Mouse (Mus musculus) Patski (cell line): ENCODE measurements around the gene Cbx8. TPM values are rescaled to one million over a fixed set of nuclear protein-coding genes. Genes with fewer than 3 reads are reported as not detected.

ENCODE experiments used
- ATAC-seq: fragments of 100-300 bp; one replicate; pipeline ENCODE4 v1.8.0; 2021
- CTCF ChIA-PET: fragments of 350-600 bp; sonication (Branson Sonifier 250); formaldehyde crosslinking; loops from one replicate; lab custom pipeline; 2022; ENCODE audit warnings: inconsistent platforms; lab: Charles Lee
- POLR2A ChIA-PET: fragments of 350-600 bp; sonication (Branson Sonifier 250); formaldehyde crosslinking; loops from one replicate; lab custom pipeline; 2022; ENCODE audit warnings: antibody characterized with exemption, inconsistent platforms; lab: Charles Lee
- DNase-seq: peaks from one replicate; pipeline ENCODE4 v3.0.0-alpha.2; 2011; ENCODE audit warnings: low read depth, low spot score
- H3K27me3 ChIP-seq: fragments of 371-371 bp; one replicate; pipeline ENCODE4 v1.5.1; 2021
- CTCF ChIP-seq: fragments of 100-300 bp; IDR thresholded peaks from one replicate; pipeline ENCODE4 v1.5.1; 2021
- in situ Hi-C: fragments of 300-500 bp; cut with MboI; formaldehyde crosslinking; loops from 3 replicates; pipeline ENCODE4 v1.11.1; 2018; ENCODE audit warnings: low pct_unique_long_range_greater_than_20kb, mixed read lengths
- polyA plus RNA-seq: library from polyadenylated mRNA; unstranded; gene quantifications from one replicate; pipeline ENCODE4 v1.2.3, GENCODE M21; 2021

Gene Cbx8
- polyA plus RNA-seq, 1 experiment from 2014 or later = 14.6 TPM

DNA sequence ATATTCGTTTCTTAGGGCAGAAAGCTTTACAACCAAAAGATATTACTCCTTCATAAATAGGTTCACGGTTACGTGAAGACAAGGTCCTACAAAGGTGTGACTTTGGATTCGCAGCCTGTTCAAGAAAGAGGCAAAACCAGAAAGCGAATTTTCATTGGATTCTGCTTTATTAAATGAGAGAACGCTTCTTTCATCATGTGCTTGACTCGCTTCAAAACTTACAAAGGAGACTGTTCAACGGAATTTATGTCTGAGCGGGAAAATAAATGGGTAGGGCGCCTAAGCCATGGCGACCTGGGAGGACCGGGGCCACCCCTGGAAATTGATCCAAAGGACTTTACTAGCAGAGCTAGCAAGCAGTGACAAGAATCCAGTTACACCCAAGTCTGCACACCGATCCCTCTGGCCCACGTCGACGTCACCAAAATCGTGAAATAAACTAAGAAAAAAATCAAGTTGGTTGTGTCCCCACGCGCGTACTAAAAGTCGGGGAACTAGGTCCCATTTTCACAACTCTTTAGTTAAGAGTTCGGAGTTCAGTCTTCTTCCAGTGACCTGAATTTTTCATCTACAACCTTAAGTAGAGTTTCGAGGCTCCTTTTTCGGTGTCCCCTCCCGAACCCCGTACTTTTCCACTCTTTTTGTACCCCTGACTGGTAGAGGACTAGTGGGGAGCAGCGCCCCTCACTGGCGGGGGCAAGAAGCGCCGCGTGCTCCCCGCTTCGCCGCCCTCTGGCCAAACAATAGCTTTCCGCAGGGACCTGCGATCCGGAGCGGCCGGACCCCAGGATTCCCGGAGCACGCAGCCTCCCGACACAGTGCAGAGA lies 18.5 kb downstream of the Cbx8 start:
- no peak for TF ChIP-seq CTCF
- DNase-seq = no peak
- H3K27me3 ChIP-seq = peaks cover 4% of the 10 kb centered on the region
- ATAC-seq = no peak
- in situ Hi-C loops = no loop called here
- ChIA-PET CTCF (interaction anchor here (0.9 kb wide), 1 partner anchor 17 kb away, joined by 3 read pairs; no protein-coding TSS in a partner anchor), POLR2A (interaction anchor here (1.4 kb wide), 1 partner anchor 19 kb away, joined by 5 read pairs; the partner anchor contains the start of gene Cbx8)

DNA sequence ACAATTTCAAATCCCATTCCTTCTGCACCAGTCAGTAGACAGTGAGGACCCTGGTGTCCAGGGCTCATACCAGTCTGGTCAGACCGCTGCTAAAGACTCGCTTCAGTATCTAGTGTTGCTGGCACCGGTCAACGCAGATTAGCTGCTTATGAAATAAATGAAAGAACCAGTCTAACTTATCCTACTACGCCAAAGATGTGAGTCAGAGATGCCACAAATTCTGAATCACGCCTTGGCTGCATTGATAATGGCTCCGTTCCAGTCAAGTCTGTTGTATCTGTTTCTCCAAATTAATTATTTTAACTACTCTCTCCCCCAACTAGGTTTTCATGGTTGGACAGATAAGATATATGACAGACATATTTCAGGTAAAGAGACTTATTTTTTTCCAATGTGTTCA lies 19.6 kb downstream of the Cbx8 start:
- ATAC-seq (no peak), DNase-seq (no peak)
- no peak for TF ChIP-seq CTCF
- CTCF ChIA-PET = no interaction called here
- in situ Hi-C loops = no loop called here
- POLR2A ChIA-PET = no interaction called here
- H3K27me3 ChIP-seq = peaks cover 4% of the 10 kb centered on the region

DNA sequence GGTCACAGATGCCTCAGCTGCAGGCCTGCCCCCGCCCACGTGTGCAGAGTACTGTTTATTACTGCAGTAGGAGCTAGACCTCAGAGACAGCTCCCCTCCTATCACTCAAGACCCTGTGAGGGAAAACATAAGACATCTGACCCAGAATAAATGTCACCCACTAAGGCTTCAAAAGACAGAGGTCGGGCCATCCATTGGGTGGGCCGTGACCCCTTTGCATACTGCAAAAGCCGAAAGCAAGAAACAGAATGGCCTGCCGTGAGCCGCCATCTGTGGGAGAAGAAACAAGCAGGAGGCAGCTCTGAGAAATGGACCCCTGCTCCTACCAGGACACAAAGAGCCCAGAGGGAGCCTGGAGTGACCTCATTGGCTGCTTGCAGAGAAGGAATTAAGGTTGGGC lies 23.3 kb downstream of the Cbx8 start:
- no peak for TF ChIP-seq CTCF
- in situ Hi-C loops = no loop called here
- ChIA-PET POLR2A (no interaction called here), CTCF (interaction anchor here (1.1 kb wide), 1 partner anchor 19 kb away, joined by 4 read pairs; no protein-coding TSS in a partner anchor)
- ATAC-seq (no peak), DNase-seq (no peak)
- H3K27me3 ChIP-seq = peaks cover 4% of the 10 kb centered on the region

DNA sequence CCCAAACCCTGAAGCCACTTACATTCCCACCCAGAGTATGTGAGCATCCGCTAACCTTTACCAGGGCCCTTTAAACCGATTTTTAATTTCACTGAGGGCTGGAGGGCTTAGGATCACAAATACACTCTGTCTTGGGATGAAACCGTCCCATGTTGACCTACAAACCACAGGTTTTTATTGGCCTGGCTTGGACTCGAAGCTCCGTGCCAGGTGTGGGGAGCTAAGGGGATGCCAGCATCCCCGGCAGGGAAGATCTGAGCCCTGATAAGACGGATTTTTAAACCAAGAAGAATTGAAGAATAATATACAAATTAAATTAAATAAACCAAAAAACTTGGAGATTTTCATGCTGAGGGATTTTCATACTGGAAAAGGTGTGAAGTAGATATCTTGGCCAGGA lies 26.3 kb downstream of the Cbx8 start:
- H3K27me3 ChIP-seq = no peaks in the 10 kb centered on the region
- no peak for DNase-seq
- in situ Hi-C loops = no loop called here
- ChIA-PET POLR2A (no interaction called here), CTCF (no interaction called here)
- TF ChIP-seq CTCF = no peak
- no peak for ATAC-seq

DNA sequence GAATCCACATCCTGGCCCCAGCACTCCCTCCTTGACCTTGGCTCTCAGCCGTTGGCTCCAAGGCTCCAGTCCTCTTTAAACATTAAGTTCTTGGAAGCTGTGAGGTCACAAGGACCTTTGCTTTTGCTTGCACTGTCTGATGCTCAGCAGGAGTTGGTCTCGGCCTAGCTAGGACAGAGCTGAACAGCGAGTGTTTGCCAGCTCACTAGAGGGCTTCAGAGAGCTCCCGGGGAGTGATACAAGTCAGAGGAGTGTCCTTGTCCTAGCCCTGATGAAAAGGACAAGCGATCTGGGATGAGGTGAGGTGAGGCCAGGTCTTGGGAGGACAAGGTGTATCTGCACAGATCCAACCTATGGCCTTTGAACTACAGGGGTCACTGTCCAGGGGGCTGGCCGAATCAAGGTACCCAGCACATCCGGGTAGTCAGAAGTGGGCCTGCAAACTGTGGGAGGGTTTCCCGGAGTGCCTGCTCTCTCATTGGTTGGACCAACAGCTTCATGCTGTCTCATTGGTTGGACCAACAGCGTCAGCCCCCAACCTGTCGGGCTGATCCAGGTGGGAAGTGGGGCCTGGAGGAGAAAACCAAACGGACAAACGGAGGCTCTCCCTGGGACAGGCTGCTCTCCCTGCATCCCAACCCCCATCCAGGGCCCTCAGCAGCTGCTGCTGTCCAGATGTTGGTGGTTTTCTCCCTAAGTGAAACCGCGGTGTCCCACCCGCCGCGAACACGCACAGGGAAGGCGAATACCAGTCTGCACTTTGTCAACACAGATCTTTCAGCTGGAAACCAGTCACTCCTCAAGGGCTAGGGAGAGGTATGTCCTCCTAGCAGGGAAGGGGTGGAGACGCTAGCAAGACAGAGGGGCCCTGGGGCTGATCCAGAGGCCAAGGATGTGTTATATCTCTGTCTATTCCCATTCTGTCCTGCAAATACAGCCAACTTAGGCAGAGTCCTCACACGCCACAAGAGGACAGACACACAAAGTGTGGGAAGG lies 33.0 kb downstream of the Cbx8 start:
- DNase-seq (no peak), ATAC-seq (no peak)
- no peaks in the 10 kb centered on the region for H3K27me3 ChIP-seq
- in situ Hi-C loops = no loop called here
- CTCF ChIA-PET = no interaction called here
- no peak for TF ChIP-seq CTCF
- POLR2A ChIA-PET = interaction anchor here (0.7 kb wide), 1 partner anchor 24 kb away, joined by 3 read pairs; no protein-coding TSS in a partner anchor

DNA sequence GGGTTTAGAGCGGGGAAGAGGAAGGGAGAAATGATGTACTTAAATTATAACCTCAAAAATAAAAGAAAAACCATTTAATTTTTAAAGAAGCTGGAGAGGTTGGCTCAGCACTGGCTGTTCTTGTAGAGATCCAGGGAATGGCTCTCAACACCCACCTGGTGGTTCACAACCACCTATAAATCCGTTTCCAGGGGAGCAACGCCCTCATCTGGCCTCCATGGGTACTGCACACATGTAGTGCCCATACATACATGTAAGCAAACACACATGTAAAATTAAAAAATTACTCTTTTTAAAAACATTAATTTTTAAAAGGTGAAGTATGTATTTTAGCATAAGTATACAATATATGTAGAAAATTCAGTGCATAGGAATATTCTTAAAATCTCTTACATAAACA lies 34.3 kb downstream of the Cbx8 start:
- ChIA-PET CTCF (no interaction called here), POLR2A (no interaction called here)
- DNase-seq = no peak
- TF ChIP-seq CTCF = no peak
- in situ Hi-C loops = no loop called here
- peaks cover 3% of the 10 kb centered on the region for H3K27me3 ChIP-seq
- no peak for ATAC-seq

DNA sequence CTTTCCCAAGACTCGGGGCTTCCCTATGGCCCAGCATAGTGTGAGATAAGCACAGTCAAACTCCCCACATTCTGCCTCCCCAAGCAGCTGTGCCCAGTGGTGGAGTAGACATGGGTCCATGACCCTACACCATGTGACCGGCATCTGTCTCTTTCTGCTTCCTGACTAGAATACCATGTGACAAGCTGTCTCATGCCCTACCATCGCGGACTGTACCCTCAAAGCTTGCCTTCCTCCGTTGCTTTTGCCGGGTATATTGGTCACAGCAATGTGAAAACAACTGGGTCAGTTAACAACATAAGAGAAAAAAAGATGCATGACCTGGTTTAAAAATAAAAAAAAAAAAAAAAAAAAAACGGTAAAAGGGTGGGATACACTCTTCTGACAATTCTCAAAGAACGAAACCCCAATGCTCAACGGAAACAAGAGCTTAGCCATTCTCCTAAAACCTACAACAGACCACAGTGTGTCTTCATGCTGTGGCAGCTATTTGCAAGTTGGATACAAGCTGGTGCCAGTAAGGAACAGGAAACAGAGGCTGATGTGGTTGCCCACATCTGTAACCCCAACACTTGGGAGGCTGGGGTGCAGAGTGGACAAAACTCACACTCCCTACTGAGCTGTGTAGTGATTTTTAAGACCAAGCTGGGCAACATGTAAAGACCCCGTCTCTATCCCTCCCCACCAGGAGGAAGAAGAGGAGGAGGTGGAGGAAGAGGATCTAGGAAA lies 35.1 kb downstream of the Cbx8 start:
- in situ Hi-C loops = no loop called here
- ChIA-PET POLR2A (no interaction called here), CTCF (interaction anchor here (1.0 kb wide), 1 partner anchor 17 kb away, joined by 3 read pairs; the partner anchor contains the start of gene Cbx2)
- no peak for DNase-seq
- no peak for TF ChIP-seq CTCF
- ATAC-seq = no peak
- peaks cover 3% of the 10 kb centered on the region for H3K27me3 ChIP-seq

DNA sequence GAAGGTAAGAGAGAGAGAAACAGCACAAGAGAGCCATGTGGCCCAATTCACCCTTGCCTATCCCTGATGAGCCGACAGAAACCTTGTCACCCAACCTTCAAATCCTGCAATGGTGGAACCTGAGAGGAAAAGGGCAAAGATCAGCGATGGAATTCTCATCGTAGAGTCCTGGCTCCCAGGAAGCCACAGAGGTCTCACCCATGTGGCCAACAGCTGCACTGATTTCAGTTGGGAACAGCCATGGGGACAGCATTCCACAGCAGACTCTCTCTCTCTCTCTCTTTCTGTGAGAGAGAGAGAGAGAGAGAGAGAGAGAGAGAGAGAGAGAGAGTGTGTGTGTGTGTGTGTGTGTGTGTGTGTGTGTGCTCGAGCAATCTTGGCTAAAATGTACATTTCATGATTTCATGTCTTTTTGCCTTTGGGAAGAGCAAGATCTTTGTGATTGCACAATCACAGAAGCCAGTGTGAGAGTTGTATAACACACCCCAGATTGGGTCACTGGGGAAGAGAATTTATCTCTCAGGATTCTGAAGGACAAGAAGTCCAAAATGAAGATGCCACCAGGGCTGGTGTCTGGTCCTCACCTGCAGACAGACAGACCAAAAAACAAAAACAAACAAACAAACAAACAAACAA lies 39.2 kb downstream of the Cbx8 start:
- H3K27me3 ChIP-seq = peaks cover 3% of the 10 kb centered on the region
- POLR2A ChIA-PET = no interaction called here
- in situ Hi-C loops = no loop called here
- CTCF ChIA-PET = no interaction called here
- DNase-seq (no peak), ATAC-seq (no peak)
- no peak for TF ChIP-seq CTCF

DNA sequence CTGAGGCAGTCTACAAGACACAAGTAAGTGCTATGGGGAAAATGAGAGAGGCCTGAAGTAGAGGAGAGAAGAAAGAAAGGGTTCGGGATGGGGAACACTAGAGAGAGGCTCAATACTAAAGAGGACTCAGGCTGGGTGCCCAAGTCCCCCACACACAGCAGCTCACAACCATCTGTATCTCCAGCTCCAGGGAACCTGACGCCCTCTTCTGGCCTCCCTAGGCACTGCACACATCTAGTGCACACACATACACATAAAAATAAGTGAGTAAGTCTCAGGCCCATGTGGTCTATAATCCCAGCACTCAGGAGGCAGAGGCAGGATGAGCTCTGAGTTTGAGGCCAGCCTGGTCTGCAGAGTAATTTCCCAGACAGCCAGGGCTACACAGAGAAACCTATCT lies 39.9 kb downstream of the Cbx8 start:
- CTCF ChIA-PET = no interaction called here
- H3K27me3 ChIP-seq = peaks cover 9% of the 10 kb centered on the region
- no peak for DNase-seq
- POLR2A ChIA-PET = no interaction called here
- ATAC-seq = no peak
- in situ Hi-C loops = no loop called here
- no peak for TF ChIP-seq CTCF
